Mouse (Mus musculus): ENCODE data around the gene Nfib. TPM values are rescaled to one million over a fixed set of nuclear protein-coding genes. Genes with fewer than 3 reads are reported as not detected.

Gene Nfib
- polyA plus RNA-seq, 1 experiment from 2014 or later = 60.0 TPM

DNA sequence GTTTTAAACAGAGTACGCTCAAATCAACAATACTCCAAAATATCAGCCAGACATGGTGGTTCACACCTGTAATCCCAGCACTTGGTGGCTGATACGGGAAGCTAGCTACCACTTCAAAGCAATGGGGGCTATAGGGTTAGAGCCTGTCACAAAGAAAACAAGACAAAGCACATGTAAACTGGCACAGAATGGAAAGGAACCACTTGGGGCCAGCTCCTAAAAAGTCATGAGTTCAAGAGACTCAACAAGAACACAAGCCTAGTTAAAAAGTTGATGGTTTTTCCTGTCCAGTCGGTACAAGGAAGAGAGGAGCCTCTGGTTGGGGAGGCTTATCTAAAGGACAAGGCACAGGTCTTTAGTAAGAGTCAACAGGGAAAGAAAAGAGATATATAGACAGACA lies 327.9 kb downstream of the Nfib start:
- H3K27me3 ChIP-seq = no peaks in the 10 kb centered on the region

DNA sequence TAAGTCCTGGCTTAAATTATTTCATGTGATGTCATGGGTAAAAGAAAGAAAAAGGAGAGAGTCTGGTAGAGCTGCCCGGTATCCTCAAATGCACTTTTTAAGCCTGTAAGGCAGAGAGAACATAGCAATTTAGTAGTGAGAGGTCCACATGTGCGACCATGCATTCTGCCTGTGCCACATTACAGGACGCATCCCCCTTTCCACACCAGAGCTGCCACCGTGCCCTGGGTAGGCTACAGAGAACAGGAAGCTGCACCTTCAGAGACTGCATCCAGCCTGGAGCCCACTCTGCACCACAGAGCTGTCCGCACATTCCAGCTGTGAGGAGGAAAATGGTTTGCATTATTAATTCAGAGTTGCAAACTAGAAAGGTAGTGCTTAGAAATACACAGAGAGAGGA lies 331.0 kb downstream of the Nfib start:
- H3K9me3 ChIP-seq (replicated peaks) = no peaks in the 10 kb centered on the region
- H3K27ac ChIP-seq = peak overlapping the region; percentile 35; the same call in 1 of the 2 replicates
- WGBS = 64% methylated on average over 5 of the region's 5 CpGs
- H3K27me3 ChIP-seq = no peaks in the 10 kb centered on the region
- H3K9ac ChIP-seq = no peak overlapping the region
- H3K4me3 ChIP-seq = no peak overlapping the region
- H3K36me3 ChIP-seq = no peaks in the 10 kb centered on the region
- H3K4me2 ChIP-seq = no peak overlapping the region
- peaks cover 29% of the 10 kb centered on the region for H3K4me1 ChIP-seq (replicated peaks)
- no peak for ATAC-seq (replicated peaks; ENCODE audit: insufficient number of reproducible peaks, insufficient read depth, low FRiP score, low read depth)

More for the DNA sequence above, 327.9 kb downstream of the Nfib start:
- Histone ChIP-seq H3K27ac (no peak overlapping the region), H3K9ac (no peak overlapping the region), H3K9me3 (replicated peaks) (no peaks in the 10 kb centered on the region), H3K36me3 (no peaks in the 10 kb centered on the region), H3K4me1 (replicated peaks) (peaks cover 27% of the 10 kb centered on the region), H3K4me2 (no peak overlapping the region), H3K4me3 (no peak overlapping the region)
- no peak for ATAC-seq (replicated peaks; ENCODE audit: insufficient number of reproducible peaks, insufficient read depth, low FRiP score, low read depth)
- 73% methylated on average over 3 of the region's 3 CpGs for WGBS

DNA sequence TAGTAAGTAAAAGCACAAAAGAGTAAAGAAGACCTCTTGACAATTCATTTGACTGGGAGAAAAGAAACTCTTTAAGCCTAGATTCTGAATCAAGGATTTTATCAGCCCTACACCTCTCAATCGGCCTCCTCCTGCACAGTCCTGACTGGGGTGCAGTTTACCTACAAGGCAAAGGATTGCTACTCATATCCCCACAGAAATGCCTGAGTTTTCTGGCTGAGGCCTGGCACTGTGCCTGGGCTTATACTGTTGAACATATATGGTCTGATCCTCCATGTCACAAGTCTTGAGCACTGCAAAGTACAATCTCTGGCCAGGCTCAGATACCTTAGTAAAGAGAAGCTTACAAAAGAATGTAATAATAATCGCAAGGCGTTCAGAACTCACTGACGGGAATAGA lies 333.3 kb downstream of the Nfib start:
- Histone ChIP-seq H3K27me3 (no peaks in the 10 kb centered on the region), H3K27ac (peak overlapping the region; percentile 29), H3K9me3 (replicated peaks) (no peaks in the 10 kb centered on the region), H3K9ac (no peak overlapping the region), H3K4me1 (replicated peaks) (peaks cover 25% of the 10 kb centered on the region), H3K4me3 (no peak overlapping the region), H3K36me3 (no peaks in the 10 kb centered on the region), H3K4me2 (no peak overlapping the region)
- ATAC-seq (replicated peaks; ENCODE audit: insufficient number of reproducible peaks, insufficient read depth, low FRiP score, low read depth) = no peak
- WGBS = 45% methylated on average over 4 of the region's 4 CpGs

DNA sequence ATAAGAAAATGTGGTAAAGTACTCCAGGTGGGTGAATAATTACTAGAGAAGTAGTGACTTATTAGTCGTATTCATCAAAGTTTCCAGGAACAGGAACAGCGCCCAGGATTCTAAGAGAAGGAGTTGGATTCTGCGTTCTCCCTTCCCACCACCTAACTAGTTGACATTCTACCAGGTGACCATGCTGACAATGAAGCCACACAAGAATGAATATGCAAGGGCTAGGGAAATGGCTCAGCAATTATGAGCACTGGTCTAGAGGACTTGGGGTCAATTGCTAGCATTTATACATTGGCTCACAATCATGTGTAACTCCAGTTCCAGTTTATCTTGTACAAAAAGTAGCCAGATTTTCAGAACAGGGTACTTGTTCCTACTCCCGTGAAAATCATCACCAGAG lies 334.1 kb downstream of the Nfib start:
- Histone ChIP-seq H3K27me3 (no peaks in the 10 kb centered on the region), H3K36me3 (no peaks in the 10 kb centered on the region), H3K4me1 (replicated peaks) (peaks cover 20% of the 10 kb centered on the region), H3K9ac (no peak overlapping the region), H3K4me3 (no peak overlapping the region), H3K4me2 (no peak overlapping the region), H3K9me3 (replicated peaks) (no peaks in the 10 kb centered on the region), H3K27ac (no peak overlapping the region)
- WGBS = 88% methylated on average over 4 of the region's 4 CpGs
- no peak for ATAC-seq (replicated peaks; ENCODE audit: insufficient number of reproducible peaks, insufficient read depth, low FRiP score, low read depth)

DNA sequence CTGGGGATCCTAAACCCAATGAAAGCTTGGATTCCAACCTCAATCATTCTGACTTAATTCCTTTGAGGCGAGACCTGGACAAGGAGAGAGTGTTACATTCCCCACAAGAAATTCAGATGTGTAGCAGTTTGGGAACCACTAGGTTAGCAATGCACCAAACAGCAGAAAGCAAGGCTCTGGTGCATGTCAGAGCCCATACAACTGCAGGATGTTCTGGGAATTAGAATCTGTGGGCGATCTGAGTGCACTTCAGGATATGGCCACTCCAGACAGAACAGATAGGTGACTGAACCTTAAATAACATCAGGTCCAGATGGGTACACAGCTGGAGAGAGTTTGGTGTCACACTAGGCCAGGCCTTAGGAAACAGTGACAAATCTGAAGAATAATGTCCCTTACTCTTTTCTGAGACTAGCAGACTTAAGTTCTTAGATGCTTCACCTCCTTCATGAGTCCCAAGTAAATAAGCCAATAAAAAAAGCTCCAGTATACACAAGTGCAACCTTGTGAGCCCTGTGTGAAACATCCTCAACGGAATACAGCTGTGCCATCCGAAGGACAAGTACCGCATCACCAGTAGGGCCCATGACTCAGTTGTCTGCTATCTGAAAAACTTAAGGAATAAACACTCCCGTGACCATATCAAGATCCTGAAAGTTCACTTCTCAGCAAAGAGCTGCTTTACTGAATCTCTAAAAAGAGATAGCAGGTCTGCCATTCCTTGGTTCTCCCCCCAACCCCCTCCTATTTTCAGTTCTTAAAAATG lies 336.4 kb downstream of the Nfib start:
- WGBS = 74% methylated on average over 6 of the region's 6 CpGs
- no peaks in the 10 kb centered on the region for H3K27me3 ChIP-seq
- H3K27ac ChIP-seq = no peak overlapping the region
- H3K36me3 ChIP-seq = no peaks in the 10 kb centered on the region
- no peak overlapping the region for H3K9ac ChIP-seq
- H3K4me2 ChIP-seq = no peak overlapping the region
- H3K4me3 ChIP-seq = no peak overlapping the region
- no peak for ATAC-seq (replicated peaks; ENCODE audit: insufficient number of reproducible peaks, insufficient read depth, low FRiP score, low read depth)
- H3K4me1 ChIP-seq (replicated peaks) = peaks cover 21% of the 10 kb centered on the region
- H3K9me3 ChIP-seq (replicated peaks) = no peaks in the 10 kb centered on the region

DNA sequence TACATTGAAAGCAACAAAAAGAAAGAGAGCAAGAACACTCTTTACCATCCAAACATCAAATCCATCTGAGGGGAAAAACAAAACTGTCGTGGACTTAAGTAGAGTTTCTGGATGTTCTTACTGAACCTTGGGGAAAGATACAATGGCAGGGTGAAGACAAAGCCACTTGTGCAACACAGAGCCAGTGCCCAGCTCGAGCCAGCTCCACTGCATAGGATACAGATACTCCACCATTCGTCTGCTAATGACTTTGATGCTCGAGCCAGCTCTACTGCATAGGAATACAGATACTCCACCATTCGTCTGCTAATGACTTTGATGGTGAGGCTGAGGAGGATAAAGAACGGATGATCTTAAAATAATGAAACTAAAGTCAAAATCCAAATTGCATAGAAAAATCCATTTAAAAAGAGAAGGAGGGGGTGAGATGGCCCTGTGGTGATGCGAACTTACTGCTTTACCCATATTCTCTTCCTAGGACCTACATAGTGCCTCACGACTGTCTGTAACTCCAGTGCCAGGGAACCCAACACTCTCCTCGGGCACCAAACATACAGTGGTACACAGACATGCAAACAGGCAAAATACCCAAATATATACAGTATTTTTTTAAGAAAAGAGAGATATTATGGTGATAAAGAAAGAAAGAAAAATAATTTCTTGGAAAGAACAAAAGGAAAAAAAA lies 337.3 kb downstream of the Nfib start:
- WGBS = 81% methylated on average over 9 of the region's 9 CpGs
- peaks cover 28% of the 10 kb centered on the region for H3K4me1 ChIP-seq (replicated peaks)
- no peak overlapping the region for H3K4me2 ChIP-seq
- H3K9ac ChIP-seq = no peak overlapping the region
- no peak overlapping the region for H3K4me3 ChIP-seq
- no peak overlapping the region for H3K27ac ChIP-seq
- H3K27me3 ChIP-seq = no peaks in the 10 kb centered on the region
- no peak for ATAC-seq (replicated peaks; ENCODE audit: insufficient number of reproducible peaks, insufficient read depth, low FRiP score, low read depth)
- no peaks in the 10 kb centered on the region for H3K9me3 ChIP-seq (replicated peaks)
- no peaks in the 10 kb centered on the region for H3K36me3 ChIP-seq

DNA sequence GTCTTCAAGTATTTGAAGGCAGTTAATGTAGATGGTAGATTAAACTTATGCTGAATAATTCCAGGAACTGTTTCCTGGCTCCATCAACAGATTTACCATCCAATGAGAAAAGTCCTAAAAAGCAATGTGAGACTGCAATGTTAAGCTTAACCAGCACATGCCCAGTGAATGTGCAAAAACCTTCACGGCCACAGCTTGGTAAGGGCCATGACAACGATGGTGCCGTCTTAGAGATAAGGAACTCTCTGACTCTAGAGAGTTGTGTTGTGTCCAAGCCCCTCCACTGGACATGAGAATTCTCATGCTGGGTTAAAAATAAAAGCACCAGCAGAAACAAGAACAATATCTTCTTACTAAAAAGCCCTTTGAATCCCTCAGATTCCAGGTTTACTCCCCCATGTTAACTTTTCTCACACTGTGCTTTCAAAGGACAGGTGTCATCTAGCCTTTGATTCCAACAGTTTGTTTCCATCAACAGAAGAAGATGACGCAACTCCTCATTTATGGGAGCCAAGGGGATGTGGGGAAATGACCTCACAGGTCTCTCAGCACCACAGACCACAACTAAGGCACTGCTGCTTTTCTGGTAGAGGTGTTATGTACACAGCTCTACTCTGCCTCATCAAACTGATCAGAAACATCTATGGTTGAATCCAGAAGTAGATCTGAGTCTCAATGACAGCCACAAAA lies 340.7 kb downstream of the Nfib start:
- Histone ChIP-seq H3K36me3 (no peaks in the 10 kb centered on the region), H3K4me3 (no peak overlapping the region), H3K9me3 (replicated peaks) (no peaks in the 10 kb centered on the region), H3K9ac (no peak overlapping the region), H3K4me2 (no peak overlapping the region), H3K27ac (peak overlapping the region; percentile 39), H3K4me1 (replicated peaks) (peaks cover 47% of the 10 kb centered on the region), H3K27me3 (no peaks in the 10 kb centered on the region)
- WGBS = 22% methylated on average over 4 of the region's 4 CpGs
- no peak for ATAC-seq (replicated peaks; ENCODE audit: insufficient number of reproducible peaks, insufficient read depth, low FRiP score, low read depth)

DNA sequence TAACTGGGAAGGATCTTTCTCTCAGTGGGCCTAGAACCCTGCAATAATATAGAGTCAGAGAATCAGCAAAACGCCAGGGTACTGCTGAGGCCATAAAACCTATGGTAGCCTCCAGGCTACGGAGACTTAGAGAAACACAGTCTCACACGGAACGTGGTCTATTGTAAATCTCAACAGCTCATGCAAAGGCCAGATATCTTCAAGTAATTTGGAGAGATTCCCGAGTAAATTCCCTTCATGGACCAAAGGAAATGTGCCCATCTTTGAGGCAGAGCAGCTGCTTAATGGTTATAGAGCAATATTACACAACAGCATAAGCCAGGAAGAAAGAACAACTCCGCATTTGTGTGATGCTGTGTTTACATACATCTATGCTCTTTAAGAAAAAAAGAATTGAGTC lies 341.6 kb downstream of the Nfib start:
- Histone ChIP-seq H3K4me2 (no peak overlapping the region), H3K27me3 (no peaks in the 10 kb centered on the region), H3K9ac (no peak overlapping the region), H3K4me3 (no peak overlapping the region), H3K4me1 (replicated peaks) (peaks cover 47% of the 10 kb centered on the region), H3K36me3 (no peaks in the 10 kb centered on the region), H3K27ac (peak overlapping the region; percentile 39), H3K9me3 (replicated peaks) (no peaks in the 10 kb centered on the region)
- no peak for ATAC-seq (replicated peaks; ENCODE audit: insufficient number of reproducible peaks, insufficient read depth, low FRiP score, low read depth)
- 66% methylated on average over 6 of the region's 6 CpGs for WGBS

DNA sequence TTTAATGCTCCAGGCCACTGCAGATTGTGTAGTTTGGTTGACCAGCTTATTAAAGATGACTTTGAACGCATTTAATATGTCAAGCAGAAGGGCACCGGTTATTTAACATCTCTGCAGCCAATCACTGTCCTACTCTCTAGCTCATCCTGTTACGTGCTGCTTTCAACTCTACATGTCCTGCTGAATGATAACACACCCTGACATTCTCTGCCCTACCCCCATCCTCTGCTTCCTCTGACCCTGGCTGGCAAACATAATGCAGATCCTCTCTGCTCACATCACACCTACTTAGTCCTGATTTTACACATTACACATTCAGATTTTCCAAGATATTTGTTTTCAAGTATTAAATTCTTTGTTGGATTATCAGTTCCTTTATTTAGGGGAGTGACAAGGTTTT lies 343.3 kb downstream of the Nfib start:
- 24% methylated on average over 3 of the region's 3 CpGs for WGBS
- no peaks in the 10 kb centered on the region for H3K27me3 ChIP-seq
- peak; percentile 68 for ATAC-seq (replicated peaks; ENCODE audit: insufficient number of reproducible peaks, insufficient read depth, low FRiP score, low read depth)
- H3K36me3 ChIP-seq = peaks cover 10% of the 10 kb centered on the region
- H3K4me2 ChIP-seq = no peak overlapping the region
- H3K9me3 ChIP-seq (replicated peaks) = no peaks in the 10 kb centered on the region
- H3K9ac ChIP-seq = no peak overlapping the region
- peak overlapping the region; percentile 69 for H3K27ac ChIP-seq
- H3K4me3 ChIP-seq = no peak overlapping the region
- H3K4me1 ChIP-seq (replicated peaks) = peaks cover 47% of the 10 kb centered on the region

DNA sequence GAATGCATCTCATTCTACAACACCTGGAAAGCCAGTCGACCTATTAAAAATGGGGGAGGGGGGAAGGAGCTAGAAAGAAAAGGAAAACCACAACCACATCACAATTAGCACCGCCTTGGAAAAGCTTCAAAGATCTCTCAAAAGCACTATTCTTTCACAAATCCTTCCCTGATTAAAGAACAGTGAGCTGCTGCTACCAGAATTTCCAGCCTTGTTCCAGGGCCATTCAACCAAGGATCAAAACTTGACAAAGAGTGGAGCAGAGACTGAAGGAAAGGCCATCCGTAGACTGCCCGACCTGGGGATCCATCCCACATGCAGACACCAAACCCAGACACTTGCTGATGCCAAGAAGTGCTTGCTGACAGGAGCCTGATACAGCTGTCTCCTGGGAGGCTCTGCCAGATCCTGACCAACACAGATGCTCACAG lies 345.5 kb downstream of the Nfib start:
- WGBS = 54% methylated on average over 4 of the region's 4 CpGs
- peaks cover 44% of the 10 kb centered on the region for H3K4me1 ChIP-seq (replicated peaks)
- no peaks in the 10 kb centered on the region for H3K9me3 ChIP-seq (replicated peaks)
- no peak overlapping the region for H3K4me2 ChIP-seq
- no peak overlapping the region for H3K9ac ChIP-seq
- ATAC-seq (replicated peaks; ENCODE audit: insufficient number of reproducible peaks, insufficient read depth, low FRiP score, low read depth) = no peak
- H3K27me3 ChIP-seq = no peaks in the 10 kb centered on the region
- H3K4me3 ChIP-seq = no peak overlapping the region
- H3K36me3 ChIP-seq = peaks cover 10% of the 10 kb centered on the region
- peak overlapping the region; percentile 36; the same call in 1 of the 2 replicates for H3K27ac ChIP-seq

DNA sequence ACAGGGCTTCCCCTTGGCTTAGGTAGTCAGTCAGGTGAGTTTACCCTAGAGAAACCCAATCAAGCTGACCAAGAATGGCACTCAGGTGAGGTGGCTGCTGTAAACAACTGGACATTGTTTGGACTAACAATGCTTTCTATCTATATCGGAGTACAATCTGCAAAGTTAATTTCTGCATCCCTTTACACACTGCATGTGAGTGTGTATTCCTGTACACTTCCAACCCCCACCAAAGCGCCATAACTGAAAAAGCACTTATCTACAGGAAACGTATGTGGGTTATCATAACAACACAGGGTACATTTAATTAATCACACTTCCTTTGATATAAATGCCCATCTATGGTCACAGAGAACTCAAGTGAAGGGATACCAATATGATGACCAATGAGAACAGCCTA lies 346.4 kb downstream of the Nfib start:
- WGBS = 62% methylated on average over 3 of the region's 3 CpGs
- Histone ChIP-seq H3K9me3 (replicated peaks) (no peaks in the 10 kb centered on the region), H3K36me3 (peaks cover 10% of the 10 kb centered on the region), H3K4me3 (no peak overlapping the region), H3K4me2 (no peak overlapping the region), H3K27ac (0 out of 2 replicates have a peak overlapping the region, but pooled peaks have one; percentile 16), H3K27me3 (no peaks in the 10 kb centered on the region), H3K9ac (no peak overlapping the region), H3K4me1 (replicated peaks) (peaks cover 39% of the 10 kb centered on the region)
- peak; percentile 31; the same call in 1 of the 2 replicates for ATAC-seq (replicated peaks; ENCODE audit: insufficient number of reproducible peaks, insufficient read depth, low FRiP score, low read depth)

Data from heart, embryonic 15.5 days (tissue).